Mouse (Mus musculus): ENCODE data around the gene Vmn2r78.
"Not testable (repeated sequence)": the region's sequence is repeated elsewhere in the genome, so short reads cannot be mapped to it uniquely, and the experiment has no call there.

The Vmn2r78 gene

GRCm38 (mm10) chr7:86914794-86915193 lies at the start of gene Vmn2r78:
Vmn2r78 (plus strand) TSS chr7:86915094.
- DNase-seq (ENCODE audit: low spot score in 2 of 2): not testable (repeated sequence)

- no peak for DNase-seq (ENCODE audit: low spot score in 2 of 2)
These were observed 25.1 kb upstream of the Vmn2r78 start for GRCm38 (mm10) chr7:86889470-86890469.

- DNase-seq (ENCODE audit: low spot score in 2 of 2): no peak
These were observed 22.4 kb downstream of the Vmn2r78 start for GRCm38 (mm10) chr7:86937288-86937687.

GRCm38 (mm10) chr7:86994700-86995099 lies 79.8 kb downstream of the Vmn2r78 start:
- DNase-seq (ENCODE audit: low spot score in 2 of 2): no peak

- not testable (repeated sequence) for DNase-seq (ENCODE audit: low spot score in 2 of 2)
These were observed 80.9 kb downstream of the Vmn2r78 start, which contains the start of gene Vmn2r79 for GRCm38 (mm10) chr7:86995815-86996214. Vmn2r79 (plus strand) TSS chr7:86996115.
